Comparison of ENCODE assay signal across 8 mouse cellular contexts in the genomic region with DNA sequence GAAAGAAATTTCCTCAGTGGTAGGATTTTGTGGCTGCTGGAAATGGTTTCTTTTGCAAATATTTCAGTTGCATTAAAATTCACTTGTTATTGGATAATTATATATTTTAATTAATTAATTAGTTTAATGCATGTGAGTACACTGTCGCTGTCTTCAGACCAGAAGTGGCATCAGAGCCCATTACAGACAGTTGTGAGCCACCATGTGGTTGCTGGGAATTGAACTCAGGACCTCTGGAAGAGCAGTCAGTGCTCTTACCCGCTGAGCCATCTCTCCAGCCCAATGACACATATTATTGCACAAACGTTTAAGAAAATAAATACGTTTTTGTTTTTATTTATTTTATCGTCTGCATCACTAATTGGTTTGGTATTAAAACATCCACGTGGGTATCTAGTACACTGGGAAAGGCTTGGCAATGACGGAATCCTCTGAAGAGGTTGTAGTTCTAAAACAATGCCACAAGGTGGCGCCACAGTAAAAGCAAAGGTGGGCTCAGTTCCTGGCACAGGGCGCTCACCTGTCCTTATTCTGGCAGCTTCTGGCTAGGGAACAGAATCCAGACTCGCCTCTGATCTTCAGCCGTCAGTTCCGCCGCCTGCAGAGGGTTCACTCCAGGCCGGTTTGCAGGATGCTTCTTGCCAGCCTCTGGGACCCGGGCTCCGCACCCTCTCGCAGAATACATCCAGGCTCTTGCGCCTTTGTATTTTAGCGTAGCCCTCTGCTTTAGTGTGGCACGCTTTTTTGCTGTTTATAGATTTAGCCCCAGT. TPM values are rescaled to one million over a fixed set of nuclear protein-coding genes. Genes with fewer than 3 reads are reported as not detected.
DNase-seq lines count a peak whose midpoint lies in the region; ATAC-seq and TF ChIP-seq lines count a peak whose summit lies in the region.

No protein-coding gene starts in this region.

- peak; percentile 84 for ATAC-seq in cerebellum, adult (ENCODE audit: insufficient number of reproducible peaks, low FRiP score, low TSS enrichment)
- ATAC-seq in forebrain, embryonic 14.5 days, result peak; percentile 86
- peak; percentile 37 for ATAC-seq in liver, embryonic 15.5 days (ENCODE audit: insufficient read depth)
- peak; percentile 85 for ATAC-seq in neural tube, embryonic 13.5 days (ENCODE audit: low read depth)

- no peaks in the 10 kb centered on the region for H3K9me3 ChIP-seq in ES-E14 (ENCODE audit: control insufficient read depth, insufficient read depth, low read depth, low read length)
- H3K9me3 ChIP-seq in forebrain, embryonic 14.5 days (replicated peaks; ENCODE audit: control insufficient read depth, low read length), result no peaks in the 10 kb centered on the region
- no peaks in the 10 kb centered on the region for H3K9me3 ChIP-seq in liver, embryonic 15.5 days (replicated peaks)
- no peaks in the 10 kb centered on the region for H3K9me3 ChIP-seq in neural tube, embryonic 13.5 days

- peak; percentile 89 for TF ChIP-seq CTCF in testis, adult 2 months (IDR thresholded peaks at IDR 0.05; ENCODE audit: control insufficient read depth, insufficient read depth, insufficient replicate concordance, low read depth, low read length)

- no peaks in the 10 kb centered on the region for H3K27me3 ChIP-seq in forebrain, embryonic 14.5 days (replicated peaks; ENCODE audit: control insufficient read depth, insufficient read depth, low read length)
- peaks cover 13% of the 10 kb centered on the region for H3K27me3 ChIP-seq in liver, embryonic 15.5 days
- H3K27me3 ChIP-seq in neural tube, embryonic 13.5 days, result no peaks in the 10 kb centered on the region
- H3K27me3 ChIP-seq in testis, adult 2 months (ENCODE audit: control insufficient read depth, insufficient read depth, low read length), result no peaks in the 10 kb centered on the region

- H3K36me3 ChIP-seq in ES-E14 (ENCODE audit: control insufficient read depth, insufficient read depth, low read length, poor library complexity, severe bottlenecking), result no peaks in the 10 kb centered on the region
- no peaks in the 10 kb centered on the region for H3K36me3 ChIP-seq in forebrain, embryonic 14.5 days (ENCODE audit: control insufficient read depth, insufficient read depth, low read length)
- H3K36me3 ChIP-seq in liver, embryonic 15.5 days (replicated peaks), result no peaks in the 10 kb centered on the region
- H3K36me3 ChIP-seq in neural tube, embryonic 13.5 days, result no peaks in the 10 kb centered on the region
- H3K36me3 ChIP-seq in testis, adult 2 months (ENCODE audit: control insufficient read depth, insufficient read depth, low read length), result no peaks in the 10 kb centered on the region

- intact Hi-C loops in heart, postnatal 10 days (cut with DNase I), result loop anchor here (1.0 to 10.0 kb wide), 4 partner anchors 348 to 620 kb away; no protein-coding TSS in a partner anchor

- peak overlapping the region; percentile 72 for H3K4me2 ChIP-seq in forebrain, embryonic 14.5 days (ENCODE audit: low read length)
- peak overlapping the region; percentile 77 for H3K4me2 ChIP-seq in liver, embryonic 15.5 days
- H3K4me2 ChIP-seq in neural tube, embryonic 13.5 days, result peak overlapping the region; percentile 89

- no peak for TF ChIP-seq POLR2A in testis, adult 2 months (IDR thresholded peaks at IDR 0.05; ENCODE audit: control insufficient read depth, low read depth, low read length)

- peaks cover 0 to 6% of the 10 kb centered on the region in 2 experiments; a peak in 2 of 4 replicates for H3K4me1 ChIP-seq in ES-E14 (ENCODE audit: control insufficient read depth in 2 of 2, insufficient read depth in 2 of 2, low read length in 2 of 2, poor library complexity in 1 of 2)
- no peaks in the 10 kb centered on the region; the same call in 1 of the 2 replicates for H3K4me1 ChIP-seq in forebrain, embryonic 14.5 days (ENCODE audit: control insufficient read depth, insufficient read depth, low read length)
- H3K4me1 ChIP-seq in liver, embryonic 15.5 days (replicated peaks), result peaks cover 23% of the 10 kb centered on the region
- H3K4me1 ChIP-seq in neural tube, embryonic 13.5 days (replicated peaks), result peaks cover 13% of the 10 kb centered on the region; the same call in 1 of the 2 replicates
- H3K4me1 ChIP-seq in testis, adult 2 months (ENCODE audit: control insufficient read depth, insufficient read depth, low read length), result peaks cover 5% of the 10 kb centered on the region

- in situ Hi-C loops in ES-E14 (cut with MboI; ENCODE audit: low sequenced_read_pairs in 2 of 2, unreplicated experiment in 2 of 2), result loop anchor here (5.0 to 25.0 kb wide), 3 partner anchors 453 to 853 kb away; no protein-coding TSS in a partner anchor

- peak overlapping the region; percentile 18 to 62; a peak in 3 of 4 replicates for H3K4me3 ChIP-seq in ES-E14 (ENCODE audit: insufficient read depth in 1 of 2, low read depth in 1 of 2, low read length in 2 of 2, poor library complexity in 1 of 2, severe bottlenecking in 1 of 2)
- peak overlapping the region; percentile 33 for H3K4me3 ChIP-seq in forebrain, embryonic 14.5 days (ENCODE audit: low read depth, low read length)
- H3K4me3 ChIP-seq in liver, embryonic 15.5 days (replicated peaks), result peak overlapping the region; percentile 44
- peak overlapping the region; percentile 45 for H3K4me3 ChIP-seq in neural tube, embryonic 13.5 days
- H3K4me3 ChIP-seq in testis, adult 2 months (ENCODE audit: control insufficient read depth, low read depth, low read length), result peak overlapping the region; percentile 15

- H3K27ac ChIP-seq in ES-E14 (ENCODE audit: insufficient read depth, low read depth, low read length, poor library complexity, severe bottlenecking), result no peak overlapping the region
- peak overlapping the region; percentile 44 for H3K27ac ChIP-seq in forebrain, embryonic 14.5 days (ENCODE audit: low read depth, low read length)
- H3K27ac ChIP-seq in liver, embryonic 15.5 days (replicated peaks), result no peak overlapping the region
- peak overlapping the region; percentile 81 for H3K27ac ChIP-seq in neural tube, embryonic 13.5 days (replicated peaks)
- no peak overlapping the region for H3K27ac ChIP-seq in testis, adult 2 months (ENCODE audit: control insufficient read depth, insufficient read depth, low read depth, low read length)

- 3% methylated on average over 20 of the region's 20 CpGs for WGBS in forebrain, embryonic 14.5 days
- WGBS in liver, embryonic 15.5 days (ENCODE audit: insufficient replicate concordance), result 3% methylated on average over 20 of the region's 20 CpGs
- WGBS in neural tube, embryonic 13.5 days, result 4% methylated on average over 20 of the region's 20 CpGs

- peak overlapping the region; percentile 28; the same call in 1 of the 2 replicates for H3K9ac ChIP-seq in ES-E14 (ENCODE audit: insufficient read depth, low read depth, low read length, poor library complexity, severe bottlenecking)
- peak overlapping the region; percentile 62 for H3K9ac ChIP-seq in forebrain, embryonic 14.5 days (ENCODE audit: low read length)
- H3K9ac ChIP-seq in liver, embryonic 15.5 days, result peak overlapping the region; percentile 35; the same call in 1 of the 2 replicates
- H3K9ac ChIP-seq in neural tube, embryonic 13.5 days, result peak overlapping the region; percentile 76

- peak; percentile 80 for DNase-seq in ES-E14 (ENCODE audit: low read depth, low spot score)
- DNase-seq in forebrain, embryonic 14.5 days (ENCODE audit: low spot score), result peak; percentile 88
- DNase-seq in heart, postnatal 10 days, result peak; percentile 87 to 92
- peak; percentile 82 to 84 for DNase-seq in kidney, postnatal 4 days

TF ChIP-seq in ES-E14, 5 proteins besides CTCF, POLR2A, EP300 and RAD21:
- TF ChIP-seq MAFK (IDR thresholded peaks at IDR 0.05; ENCODE audit: insufficient read depth, low read depth, low read length) (no peak), ZC3H11A (IDR thresholded peaks at IDR 0.05; ENCODE audit: borderline replicate concordance, low read depth, low read length) (peak; percentile 93)
TF ChIP-seq in ES-E14: peak in this region for 1.

RNA-seq across cellular contexts. Expression of a gene that starts 23.0 kb away (rescaled TPM):
- total RNA-seq in ES-E14 (2012; rRNA removed), result 2.5 and 5.0 TPM in 2 replicates
- 0.99 and 1.5 TPM in 2 replicates for polyA plus RNA-seq in forebrain, embryonic 14.5 days (2014; fragmentation: Nextera tagmentation; extraction: Ambion mirVana)
- total RNA-seq in heart, postnatal 10 days (2021), result under 1 TPM; 0.27 to 0.57 TPM
- 0.13 and 0.15 TPM in 2 replicates for polyA plus RNA-seq in liver, embryonic 15.5 days (2015; fragmentation: Nextera tagmentation; extraction: Ambion mirVana)
- 0.63 and 0.87 TPM in 2 replicates for polyA plus RNA-seq in neural tube, embryonic 13.5 days (2015; fragmentation: Nextera tagmentation; extraction: Ambion mirVana)
- 2.6 and 3.5 TPM in 2 replicates for polyA plus RNA-seq in testis, adult 2 months (2012; rRNA removed)

Comparison
In these comparisons a context has a peak if more than half of its experiments do, and no peak if none do; other contexts are left out.
1. H3K27ac ChIP-seq: peak in forebrain, embryonic 14.5 days (single experiment) and neural tube, embryonic 13.5 days (single experiment); none in ES-E14 (single experiment), liver, embryonic 15.5 days (single experiment) and testis, adult 2 months (single experiment).
2. Peak in every context shown above with its lines, with median percentiles within 50 percentile points of each other: DNase-seq, H3K4me3 ChIP-seq, H3K9ac ChIP-seq, ATAC-seq and H3K4me2 ChIP-seq.